In the genomic region with DNA sequence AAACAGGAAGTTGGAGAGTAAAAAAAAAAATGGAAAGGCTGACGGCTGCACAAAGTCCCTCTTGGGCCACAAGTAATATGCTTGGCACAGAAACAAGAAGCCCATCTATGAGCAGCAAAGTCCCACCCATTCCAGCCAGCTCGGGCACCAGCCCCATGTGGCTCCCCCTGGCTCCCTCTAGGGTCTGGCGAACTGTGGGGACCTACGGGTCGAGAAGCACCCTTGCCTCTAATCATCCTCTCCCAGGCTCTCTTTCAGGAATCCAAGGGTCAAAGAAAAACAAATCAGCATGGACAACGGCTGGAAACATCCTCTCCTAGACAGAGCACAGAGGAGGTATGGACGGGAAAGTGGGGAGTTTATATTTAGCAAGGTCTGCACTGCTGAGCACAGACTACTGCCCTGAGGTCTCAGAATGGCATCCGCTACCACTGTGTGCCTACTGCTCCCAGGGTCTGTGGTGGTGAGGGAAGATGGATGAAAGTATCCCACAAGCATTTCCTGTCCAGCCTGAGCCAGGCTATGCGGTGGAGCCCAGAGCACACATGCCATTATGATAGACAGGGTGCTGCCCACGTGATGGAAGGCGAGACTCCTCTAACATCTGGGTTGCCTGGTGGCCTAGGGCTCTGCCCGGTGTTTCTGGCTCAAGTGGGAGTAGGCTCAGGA, we compare ENCODE assay signal across 13 mouse cellular contexts.
A peak's percentile ranks its signal among the peaks of the same experiment; 100 is the strongest.
DNase-seq lines count a peak whose midpoint lies in the region; ATAC-seq and TF ChIP-seq lines count a peak whose summit lies in the region.
"Had no signal": no experiment of that assay in that cellular context is flagged by ENCODE, and none has a peak within 500 bp of the region (broad histone marks: within the 10 kb centered on the region; RNA-seq: fewer than 3 reads in every experiment).

No protein-coding gene starts in this region.

- no peak for TF ChIP-seq CTCF in gastrocnemius, adult 2 months (IDR thresholded peaks at IDR 0.05)
- no peak for TF ChIP-seq CTCF in hindbrain, postnatal 0 days (IDR thresholded peaks at IDR 0.05; ENCODE audit: low read depth)
- no peak for TF ChIP-seq CTCF in heart, postnatal 0 days (IDR thresholded peaks at IDR 0.05; ENCODE audit: low read depth)

- peak overlapping the region; percentile 6; the same call in 1 of the 2 replicates for H3K27ac ChIP-seq in gastrocnemius, adult 2 months
- H3K27ac ChIP-seq in hindbrain, embryonic 16.5 days (ENCODE audit: low read depth, low read length): no peak overlapping the region
- H3K27ac ChIP-seq in hindbrain, postnatal 0 days: no peak overlapping the region
- peak overlapping the region; percentile 61 for H3K27ac ChIP-seq in heart, postnatal 0 days (ENCODE audit: low read depth)

- peak; percentile 42; the same call in 1 of the 2 replicates for ATAC-seq in hindbrain, embryonic 16.5 days
- no peak for ATAC-seq in hindbrain, postnatal 0 days
- peak; percentile 62 for ATAC-seq in heart, postnatal 0 days (ENCODE audit: insufficient read depth, low read depth)
- ATAC-seq: activated CD4-positive, CD25-positive, alpha-beta regulatory T cell, adult 4 months had no signal

- H3K9ac ChIP-seq in hindbrain, embryonic 16.5 days (ENCODE audit: low read depth, low read length): no peak overlapping the region; the same call in 1 of the 2 replicates
- no peak overlapping the region for H3K9ac ChIP-seq in hindbrain, postnatal 0 days (replicated peaks; ENCODE audit: low read length)
- no peak overlapping the region for H3K9ac ChIP-seq in heart, postnatal 0 days (replicated peaks; ENCODE audit: low read depth, low read length)

- no peaks in the 10 kb centered on the region for H3K4me1 ChIP-seq in hindbrain, embryonic 16.5 days (ENCODE audit: control insufficient read depth, insufficient read depth, low read depth, low read length)
- no peaks in the 10 kb centered on the region for H3K4me1 ChIP-seq in hindbrain, postnatal 0 days (ENCODE audit: insufficient read depth, low read length)
- H3K4me1 ChIP-seq in heart, postnatal 0 days (ENCODE audit: control insufficient read depth, insufficient read depth): peaks cover 20% of the 10 kb centered on the region

- no peak for DNase-seq in gastrocnemius, adult 2 months
- no peak for DNase-seq in gastrocnemius, adult 8-10 months (ENCODE audit: low spot score in 2 of 2)
- no peak for DNase-seq in hindbrain, postnatal 0 days (ENCODE audit: low spot score)
- peak; percentile 61 for DNase-seq in 3134 (ENCODE audit: extremely low read depth, insufficient read length, low spot score)
- no peak for DNase-seq in heart, postnatal 0 days (ENCODE audit: low spot score)
- DNase-seq in left cerebral cortex, postnatal 25 days (ENCODE audit: low spot score in 2 of 2): no peak
- no peak for DNase-seq in thymus, postnatal 14 days
- DNase-seq: cerebellum, adult 2 months; thymus, adult 2 months had no signal

- H3K9me3 ChIP-seq in hindbrain, embryonic 16.5 days (ENCODE audit: control insufficient read depth, low read length): no peaks in the 10 kb centered on the region
- no peaks in the 10 kb centered on the region for H3K9me3 ChIP-seq in hindbrain, postnatal 0 days (ENCODE audit: low read length)
- no peaks in the 10 kb centered on the region for H3K9me3 ChIP-seq in heart, postnatal 0 days (replicated peaks; ENCODE audit: control insufficient read depth, low read length)

- no peak overlapping the region for H3K4me2 ChIP-seq in hindbrain, embryonic 16.5 days (ENCODE audit: low read length)
- no peak overlapping the region for H3K4me2 ChIP-seq in hindbrain, postnatal 0 days (ENCODE audit: low read depth, low read length)
- peak overlapping the region; percentile 41 for H3K4me2 ChIP-seq in heart, postnatal 0 days (ENCODE audit: low read depth, low read length)
- H3K4me2 ChIP-seq: liver, embryonic 11.5 days had no signal

- intact Hi-C loops in gastrocnemius, adult 2 months (cut with DNase I): no loop called here
- intact Hi-C loops in left cerebral cortex, postnatal 25 days (cut with DNase I): no loop called here

- 78% methylated on average over 12 of the region's 12 CpGs for WGBS in hindbrain, embryonic 16.5 days
- WGBS in hindbrain, postnatal 0 days: 76% methylated on average over 12 of the region's 12 CpGs
- WGBS in heart, postnatal 0 days: 20% methylated on average over 12 of the region's 12 CpGs

- no peak overlapping the region for H3K4me3 ChIP-seq in gastrocnemius, adult 2 months
- no peak overlapping the region for H3K4me3 ChIP-seq in hindbrain, embryonic 16.5 days (ENCODE audit: low read length)
- H3K4me3 ChIP-seq in hindbrain, postnatal 0 days (ENCODE audit: low read length): no peak overlapping the region
- H3K4me3 ChIP-seq in heart, postnatal 0 days (ENCODE audit: low read depth, low read length): 0 out of 2 replicates have a peak overlapping the region, but pooled peaks have one; percentile 13

- no peaks in the 10 kb centered on the region for H3K27me3 ChIP-seq in hindbrain, embryonic 16.5 days (replicated peaks; ENCODE audit: control insufficient read depth, insufficient read depth, low read length)
- no peaks in the 10 kb centered on the region for H3K27me3 ChIP-seq in hindbrain, postnatal 0 days (ENCODE audit: insufficient read depth, low read length)
- H3K27me3 ChIP-seq in heart, postnatal 0 days (ENCODE audit: control insufficient read depth, insufficient read depth, low read length): no peaks in the 10 kb centered on the region

- no peak for TF ChIP-seq EP300 in heart, postnatal 0 days (IDR thresholded peaks at IDR 0.05; ENCODE audit: low read depth)

- no peaks in the 10 kb centered on the region for H3K36me3 ChIP-seq in hindbrain, embryonic 16.5 days (ENCODE audit: control insufficient read depth, insufficient read depth, low read length)
- no peaks in the 10 kb centered on the region for H3K36me3 ChIP-seq in hindbrain, postnatal 0 days (ENCODE audit: insufficient read depth, low read length)
- no peaks in the 10 kb centered on the region for H3K36me3 ChIP-seq in heart, postnatal 0 days (replicated peaks; ENCODE audit: control insufficient read depth, insufficient read depth, low read length)
- H3K36me3 ChIP-seq: G1E had no signal

Comparison
In these comparisons a context has a peak if more than half of its experiments do, and no peak if none do; other contexts are left out.
1. H3K27ac ChIP-seq: peak in gastrocnemius, adult 2 months (single experiment) and heart, postnatal 0 days (single experiment); none in hindbrain, embryonic 16.5 days (single experiment) and hindbrain, postnatal 0 days (single experiment).